Mouse (Mus musculus) G1E (cell line): Measurements from ENCODE around the gene 2510009E07Rik. TPM values are rescaled to one million over a fixed set of nuclear protein-coding genes. Genes with fewer than 3 reads are reported as not detected.

ENCODE experiments used
- ATAC-seq: 2 replicates; pipeline ENCODE4 v1.8.0; 2016; ENCODE audit warnings: mild to moderate bottlenecking; ENCODE audit not compliant: insufficient number of reproducible peaks, poor library complexity, low FRiP score, severe bottlenecking; ENCODE audit errors: extremely low read depth
- DNase-seq: peaks from one replicate; pipeline ENCODE4 v3.0.0; 2012; ENCODE audit warnings: low spot score
- H3K27me3 ChIP-seq: 2 replicates; pipeline ENCODE4 v1.6.1; 2012; ENCODE audit warnings: mild to moderate bottlenecking, low read length, inconsistent platforms; ENCODE audit not compliant: insufficient read depth
- H3K36me3 ChIP-seq: replicated peaks from 2 replicates; pipeline ENCODE3; 2012; ENCODE audit warnings: mild to moderate bottlenecking, inconsistent platforms
- H3K4me1 ChIP-seq: 2 replicates; pipeline ENCODE4 v1.6.1; 2012; ENCODE audit warnings: low read depth, low read length, inconsistent platforms, mixed read lengths; ENCODE audit not compliant: insufficient read depth
- H3K4me3 ChIP-seq: 2 replicates; pipeline ENCODE4 v1.5.1; 2012; ENCODE audit warnings: low read depth, mild to moderate bottlenecking, inconsistent platforms, low read length, moderate library complexity, mixed read lengths
- H3K9me3 ChIP-seq: replicated peaks from 2 replicates; pipeline ENCODE4 v1.6.1; 2012; ENCODE audit warnings: inconsistent platforms
- CTCF ChIP-seq: IDR thresholded peaks from 2 replicates; pipeline ENCODE4 v1.5.1; 2012; ENCODE audit warnings: low read depth, low read length, inconsistent platforms, mixed read lengths
- GATA1 ChIP-seq: IDR thresholded peaks from 2 replicates; pipeline ENCODE4 v1.6.1; 2012; ENCODE audit warnings: borderline replicate concordance, low read length, inconsistent platforms, mixed read lengths
- GATA2 ChIP-seq: IDR thresholded peaks from 2 replicates; pipeline ENCODE4 v1.6.1; 2012; ENCODE audit warnings: low read depth, low read length, inconsistent platforms, borderline replicate concordance
- POLR2AphosphoS5 ChIP-seq: IDR thresholded peaks from 2 replicates; pipeline ENCODE4 v1.6.1; 2012; ENCODE audit warnings: low read depth, low read length, inconsistent platforms; ENCODE audit not compliant: insufficient replicate concordance
- TAL1 ChIP-seq: conservative IDR thresholded peaks from 2 replicates; pipeline ENCODE4 v1.6.1; 2012; ENCODE audit warnings: low read depth, low read length, inconsistent platforms, mixed read lengths
- polyA plus RNA-seq: library from polyadenylated mRNA; stranded (reverse); fragments of >175 nt; gene quantifications from 2 replicates; pipeline ENCODE4 v1.2.3, GENCODE M21; 2012
- total RNA-seq, 2 experiments: library from RNA; stranded (forward) in 1 of 2; stranded (reverse) in 1 of 2; fragments of 200-1000 nt in 1 of 2; fragments of >200 nt in 1 of 2; fragmentation: Nextera tagmentation in 1 of 2; gene quantifications; 2 replicates each; pipeline ENCODE4 v1.2.3; 2014 to 2017

The 2510009E07Rik gene
- total and polyA plus RNA-seq, 3 experiments: 0.27 TPM; not detected in 2

- no peak overlapping the region for H3K4me3 ChIP-seq
- no peaks in the 10 kb centered on the region for H3K36me3 ChIP-seq
- no peak for TF ChIP-seq CTCF
- TF ChIP-seq POLR2AphosphoS5: no peak
- TF ChIP-seq GATA2: no peak
- TF ChIP-seq TAL1: no peak
- no peak for TF ChIP-seq GATA1
- no peaks in the 10 kb centered on the region for H3K27me3 ChIP-seq
- H3K4me1 ChIP-seq: no peaks in the 10 kb centered on the region
- ATAC-seq (no peak), DNase-seq (no peak)
- H3K9me3 ChIP-seq: no peaks in the 10 kb centered on the region
Measured at GRCm38 (mm10) chr16:21634460-21634859, 60.0 kb downstream of the 2510009E07Rik start.

GRCm38 (mm10) chr16:21631815-21632222 lies 62.6 kb downstream of the 2510009E07Rik start:
- DNase-seq: no peak
- Histone ChIP-seq H3K9me3 (no peaks in the 10 kb centered on the region), H3K4me1 (no peaks in the 10 kb centered on the region), H3K27me3 (no peaks in the 10 kb centered on the region), H3K36me3 (peaks cover 13% of the 10 kb centered on the region), H3K4me3 (no peak overlapping the region)
- ATAC-seq: no peak
- TF ChIP-seq GATA1 (no peak), GATA2 (no peak), POLR2AphosphoS5 (no peak), CTCF (no peak), TAL1 (no peak)

GRCm38 (mm10) chr16:21630614-21631013 lies 63.9 kb downstream of the 2510009E07Rik start:
- Histone ChIP-seq H3K4me3 (no peak overlapping the region), H3K36me3 (peaks cover 20% of the 10 kb centered on the region)
- DNase-seq: no peak

GRCm38 (mm10) chr16:21628061-21628591 lies 66.3 kb downstream of the 2510009E07Rik start:
- no peak for ATAC-seq

More at GRCm38 (mm10) chr16:21630614-21631013, 63.9 kb downstream of the 2510009E07Rik start:
- Histone ChIP-seq H3K9me3 (no peaks in the 10 kb centered on the region), H3K4me1 (no peaks in the 10 kb centered on the region), H3K27me3 (no peaks in the 10 kb centered on the region)
- no peak for ATAC-seq
- TF ChIP-seq CTCF (no peak), TAL1 (no peak)

GRCm38 (mm10) chr16:21627248-21627647 lies 67.2 kb downstream of the 2510009E07Rik start:
- Histone ChIP-seq H3K27me3 (no peaks in the 10 kb centered on the region), H3K36me3 (peaks cover 26% of the 10 kb centered on the region), H3K4me1 (no peaks in the 10 kb centered on the region), H3K9me3 (no peaks in the 10 kb centered on the region), H3K4me3 (no peak overlapping the region)
- TF ChIP-seq GATA2: no peak
- no peak for TF ChIP-seq GATA1
- no peak for TF ChIP-seq CTCF
- TF ChIP-seq TAL1: no peak
- ATAC-seq: no peak
- DNase-seq: no peak

More at GRCm38 (mm10) chr16:21628061-21628591, 66.3 kb downstream of the 2510009E07Rik start:
- H3K4me1 ChIP-seq: no peaks in the 10 kb centered on the region
- TF ChIP-seq GATA2 (no peak), TAL1 (no peak), POLR2AphosphoS5 (no peak), CTCF (no peak)
- no peak overlapping the region for H3K4me3 ChIP-seq
- peaks cover 23% of the 10 kb centered on the region for H3K36me3 ChIP-seq
- H3K27me3 ChIP-seq: no peaks in the 10 kb centered on the region
- DNase-seq: no peak
- no peaks in the 10 kb centered on the region for H3K9me3 ChIP-seq

GRCm38 (mm10) chr16:21625784-21626634 lies 68.5 kb downstream of the 2510009E07Rik start:
- no peaks in the 10 kb centered on the region for H3K4me1 ChIP-seq
- no peak for ATAC-seq
- no peak for DNase-seq

More at GRCm38 (mm10) chr16:21625784-21626634, 68.5 kb downstream of the 2510009E07Rik start:
- no peaks in the 10 kb centered on the region for H3K9me3 ChIP-seq
- no peak overlapping the region for H3K4me3 ChIP-seq
- TF ChIP-seq POLR2AphosphoS5 (no peak), CTCF (no peak), GATA1 (no peak), GATA2 (no peak), TAL1 (no peak)
- H3K36me3 ChIP-seq: peaks cover 28% of the 10 kb centered on the region
- H3K27me3 ChIP-seq: no peaks in the 10 kb centered on the region
